Mouse (Mus musculus) cerebellum, adult 2 months (tissue): Measurements from ENCODE around the gene Foxj2.

Experiments
- CTCF ChIP-seq: fragments of 200-500 bp; IDR thresholded peaks from 2 replicates; pipeline ENCODE4 v1.5.1; 2011; ENCODE audit warnings: low read depth, mild to moderate bottlenecking, control low read depth, low read length, moderate library complexity, borderline replicate concordance; ENCODE audit not compliant: insufficient read depth
- POLR2A ChIP-seq: fragments of 200-500 bp; IDR thresholded peaks from 2 replicates; pipeline ENCODE4 v1.6.1; 2011; ENCODE audit warnings: low read length, control low read depth, borderline replicate concordance; ENCODE audit not compliant: insufficient read depth

DNA sequence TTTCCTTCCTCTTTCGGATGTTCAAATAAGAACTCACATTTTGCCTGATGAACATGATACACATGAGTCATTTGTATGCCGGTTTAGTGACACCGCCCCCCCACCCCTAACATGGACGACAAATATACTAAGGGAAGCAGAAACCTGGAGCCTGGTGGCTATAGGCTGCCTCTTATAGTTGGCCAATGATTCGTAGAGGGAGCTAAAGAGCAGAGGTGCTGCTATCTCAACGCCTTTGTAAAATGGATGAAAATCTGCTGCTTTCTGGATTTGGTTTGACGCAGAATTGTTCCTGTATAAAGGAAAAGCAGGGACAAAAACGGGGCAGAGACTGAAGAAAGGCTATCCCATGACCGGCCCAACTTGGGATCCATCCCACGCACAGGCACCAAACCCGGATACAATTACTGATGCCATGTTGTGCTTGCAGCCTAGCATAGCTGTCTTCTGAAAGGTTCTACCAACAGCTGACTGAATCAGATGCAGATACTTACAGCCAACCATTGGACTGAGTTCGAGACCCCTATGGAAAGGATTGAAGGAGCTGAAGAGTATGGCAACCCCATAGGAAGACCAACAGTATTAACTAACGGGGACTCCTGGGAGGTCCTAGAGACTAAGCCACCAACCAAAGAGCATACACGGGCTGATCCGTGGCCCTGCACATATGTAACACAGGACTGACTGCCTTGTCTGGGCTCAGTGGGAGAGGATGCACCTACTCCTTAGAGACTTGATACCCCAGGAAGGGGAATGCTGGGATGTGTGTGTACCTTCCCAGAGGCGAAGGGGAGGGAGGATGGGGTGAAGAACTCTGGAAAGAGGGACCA, 7.7 kb upstream of the Foxj2 start:
- TF ChIP-seq POLR2A: no peak
- TF ChIP-seq CTCF: no peak
